Mouse (Mus musculus): ENCODE measurements around the gene Npnt. TPM values are rescaled to one million over a fixed set of nuclear protein-coding genes. Genes with fewer than 3 reads are reported as not detected.

Gene Npnt
- polyA plus RNA-seq, 1 experiment from 2014 or later = 27.8 TPM

DNA sequence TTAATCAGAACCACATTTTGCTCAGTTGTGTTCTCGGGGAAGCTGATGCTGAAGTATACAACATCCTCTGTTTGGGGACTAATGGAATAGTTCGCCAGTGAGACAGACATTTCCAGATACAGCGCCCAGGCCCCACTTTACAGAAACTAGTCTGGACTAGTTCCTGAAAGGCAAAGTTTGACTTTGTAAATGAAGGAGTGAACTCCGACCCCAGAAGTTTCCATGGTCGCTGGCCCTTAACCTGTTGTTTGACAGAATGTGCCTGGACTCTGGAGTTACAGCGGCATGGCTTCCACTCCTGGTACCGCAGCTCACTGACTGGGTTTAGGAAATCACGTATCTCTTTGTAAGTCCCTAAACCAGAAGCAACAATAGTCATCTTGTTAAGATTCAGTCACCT, 89.3 kb downstream of the Npnt start:
- Histone ChIP-seq H3K4me1 (replicated peaks) (no peaks in the 10 kb centered on the region), H3K36me3 (no peaks in the 10 kb centered on the region), H3K9ac (no peak overlapping the region), H3K4me3 (no peak overlapping the region), H3K9me3 (no peaks in the 10 kb centered on the region), H3K4me2 (no peak overlapping the region), H3K27me3 (no peaks in the 10 kb centered on the region), H3K27ac (no peak overlapping the region)
- WGBS = 87% methylated on average over 8 of the region's 8 CpGs
- ATAC-seq (ENCODE audit: low FRiP score) = no peak

DNA sequence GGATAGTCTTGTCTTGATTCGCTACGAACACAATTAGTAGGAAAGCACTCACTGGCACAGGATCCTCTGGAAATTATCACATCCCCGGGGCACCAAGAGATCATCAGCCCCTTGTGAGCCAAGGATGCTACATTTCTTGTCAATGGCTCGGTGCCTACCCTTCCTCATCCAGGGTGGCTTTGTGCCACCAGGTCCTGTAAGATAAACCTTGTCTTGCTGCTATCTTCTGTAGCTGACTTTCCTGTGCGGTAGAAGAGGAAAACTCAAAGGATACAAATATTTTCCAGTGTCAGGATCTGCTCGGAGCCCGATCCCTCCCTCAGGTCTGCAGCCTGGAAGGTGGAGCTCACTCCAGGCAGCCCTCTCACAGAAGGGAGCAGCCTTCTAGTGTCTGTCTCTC, 90.5 kb downstream of the Npnt start:
- ATAC-seq (ENCODE audit: low FRiP score) = no peak
- H3K27me3 ChIP-seq = no peaks in the 10 kb centered on the region
- 95% methylated on average over 7 of the region's 7 CpGs for WGBS

DNA sequence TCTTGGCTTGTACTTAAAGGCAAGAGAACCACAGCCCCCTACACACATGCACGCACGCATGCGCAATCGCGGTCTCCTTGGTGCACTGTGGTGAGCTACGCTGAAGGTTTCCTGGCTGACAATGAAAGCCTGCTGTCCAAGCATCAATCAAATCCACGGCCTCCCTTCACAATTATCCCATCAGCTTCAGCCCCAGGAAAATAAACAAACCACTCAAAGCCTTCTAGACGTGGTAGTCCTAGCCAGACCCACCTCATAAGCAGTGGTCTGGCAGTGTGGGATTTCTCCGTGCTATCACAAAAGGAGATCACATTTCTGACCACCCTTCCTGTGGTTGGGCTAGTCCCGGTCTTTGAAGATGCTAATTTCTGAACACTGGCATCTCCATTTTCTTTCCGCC, 91.2 kb downstream of the Npnt start:
- 62% methylated on average over 11 of the region's 11 CpGs for WGBS
- H3K9me3 ChIP-seq = no peaks in the 10 kb centered on the region
- no peaks in the 10 kb centered on the region for H3K27me3 ChIP-seq
- H3K4me1 ChIP-seq (replicated peaks) = no peaks in the 10 kb centered on the region
- no peak for ATAC-seq (ENCODE audit: low FRiP score)
- H3K36me3 ChIP-seq = no peaks in the 10 kb centered on the region
- no peak overlapping the region for H3K9ac ChIP-seq
- no peak overlapping the region for H3K4me2 ChIP-seq
- H3K27ac ChIP-seq = no peak overlapping the region
- H3K4me3 ChIP-seq = no peak overlapping the region

More for the DNA sequence above, 90.5 kb downstream of the Npnt start:
- Histone ChIP-seq H3K4me2 (no peak overlapping the region), H3K4me1 (replicated peaks) (no peaks in the 10 kb centered on the region), H3K4me3 (no peak overlapping the region), H3K27ac (no peak overlapping the region), H3K36me3 (no peaks in the 10 kb centered on the region), H3K9me3 (no peaks in the 10 kb centered on the region), H3K9ac (no peak overlapping the region)

DNA sequence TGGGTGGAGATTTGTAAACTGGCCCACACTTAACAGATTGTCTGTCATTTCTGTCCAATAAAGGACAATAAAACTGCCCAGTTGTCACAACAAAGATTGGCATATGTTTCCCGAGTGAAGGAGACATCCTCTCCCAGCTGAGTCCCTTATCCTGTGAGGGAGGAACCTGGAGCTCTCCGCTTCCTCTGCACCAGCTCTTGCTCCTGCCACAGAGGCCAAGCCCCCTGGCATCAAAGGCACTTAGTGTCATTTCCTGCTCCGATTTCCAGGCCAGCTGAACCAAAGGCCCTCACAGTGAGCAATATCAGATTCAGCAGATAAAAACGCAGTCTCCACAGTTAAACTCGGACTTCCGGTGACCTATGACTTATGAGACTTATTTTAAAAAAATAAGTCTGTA, 93.4 kb downstream of the Npnt start:
- Histone ChIP-seq H3K36me3 (no peaks in the 10 kb centered on the region), H3K9ac (no peak overlapping the region), H3K9me3 (no peaks in the 10 kb centered on the region), H3K4me2 (no peak overlapping the region), H3K27ac (no peak overlapping the region), H3K4me3 (no peak overlapping the region), H3K27me3 (no peaks in the 10 kb centered on the region), H3K4me1 (replicated peaks) (peaks cover 5% of the 10 kb centered on the region; the same call in 1 of the 2 replicates)
- ATAC-seq (ENCODE audit: low FRiP score) = no peak
- WGBS = 75% methylated on average over 6 of the region's 6 CpGs

DNA sequence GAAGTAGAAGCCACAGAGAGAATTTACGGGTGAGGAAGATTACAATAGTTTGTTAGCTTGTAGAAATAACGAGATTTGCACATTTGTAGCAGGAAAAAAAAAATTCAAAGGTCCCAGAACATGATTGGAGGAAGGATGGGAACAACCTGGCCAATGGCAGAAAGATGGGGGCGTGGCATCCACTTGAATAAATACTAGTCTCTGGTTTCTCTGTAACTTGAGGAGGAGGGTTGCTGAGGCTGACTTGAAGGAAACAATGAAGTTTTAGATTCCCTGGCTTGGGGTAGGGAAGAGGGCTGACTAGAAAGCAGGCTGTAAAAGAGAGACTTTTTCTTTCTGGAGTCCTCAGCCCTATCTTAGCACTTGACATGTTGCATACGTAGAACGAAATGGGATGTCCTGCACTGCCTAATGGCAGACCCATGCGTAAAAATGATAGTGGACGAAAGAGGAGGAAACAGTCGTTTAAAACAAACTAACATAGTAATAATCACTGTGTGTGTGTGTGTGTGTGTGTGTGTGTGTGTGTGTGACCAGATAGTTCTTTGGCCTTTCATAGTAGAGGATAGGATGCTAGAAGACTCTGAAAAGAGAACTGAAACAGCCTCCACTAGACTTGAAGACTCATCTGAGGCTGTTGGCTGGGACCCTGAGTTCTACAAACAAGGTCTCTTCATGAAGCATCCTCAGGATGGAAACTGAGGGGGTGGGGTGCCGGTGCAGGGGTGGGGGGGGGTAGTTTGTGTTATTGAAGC, 94.5 kb downstream of the Npnt start:
- no peak for ATAC-seq (ENCODE audit: low FRiP score)
- no peaks in the 10 kb centered on the region for H3K27me3 ChIP-seq
- no peak overlapping the region for H3K27ac ChIP-seq
- WGBS = 61% methylated on average over 9 of the region's 9 CpGs
- no peak overlapping the region for H3K4me3 ChIP-seq
- no peak overlapping the region for H3K9ac ChIP-seq
- peaks cover 5% of the 10 kb centered on the region; the same call in 1 of the 2 replicates for H3K4me1 ChIP-seq (replicated peaks)
- no peak overlapping the region for H3K4me2 ChIP-seq
- H3K36me3 ChIP-seq = no peaks in the 10 kb centered on the region
- no peaks in the 10 kb centered on the region for H3K9me3 ChIP-seq

DNA sequence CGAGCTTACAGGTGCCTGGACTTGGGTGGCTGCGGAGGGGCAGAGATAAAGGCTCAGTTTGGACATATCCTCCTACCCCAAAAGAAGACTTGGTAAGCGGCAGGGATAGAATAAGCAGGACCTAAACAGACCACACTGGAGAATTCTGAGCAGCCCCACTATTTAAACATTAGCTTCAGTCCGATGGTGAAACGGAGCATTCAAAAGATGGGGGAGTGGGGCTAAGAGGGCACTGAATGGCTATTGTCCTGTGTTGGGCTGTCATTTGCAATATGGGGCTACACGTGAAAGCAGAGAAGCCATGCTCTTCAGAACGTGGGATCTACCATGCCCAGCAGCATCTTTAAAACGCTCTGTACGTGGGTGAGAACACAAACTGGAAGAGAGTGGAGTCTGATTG, 95.8 kb downstream of the Npnt start:
- H3K27ac ChIP-seq = no peak overlapping the region
- H3K36me3 ChIP-seq = no peaks in the 10 kb centered on the region
- no peak overlapping the region for H3K4me3 ChIP-seq
- no peak for ATAC-seq (ENCODE audit: low FRiP score)
- no peak overlapping the region for H3K9ac ChIP-seq
- no peaks in the 10 kb centered on the region for H3K9me3 ChIP-seq
- WGBS = 84% methylated on average over 9 of the region's 9 CpGs
- H3K27me3 ChIP-seq = no peaks in the 10 kb centered on the region
- peaks cover 5% of the 10 kb centered on the region; the same call in 1 of the 2 replicates for H3K4me1 ChIP-seq (replicated peaks)
- H3K4me2 ChIP-seq = no peak overlapping the region

DNA sequence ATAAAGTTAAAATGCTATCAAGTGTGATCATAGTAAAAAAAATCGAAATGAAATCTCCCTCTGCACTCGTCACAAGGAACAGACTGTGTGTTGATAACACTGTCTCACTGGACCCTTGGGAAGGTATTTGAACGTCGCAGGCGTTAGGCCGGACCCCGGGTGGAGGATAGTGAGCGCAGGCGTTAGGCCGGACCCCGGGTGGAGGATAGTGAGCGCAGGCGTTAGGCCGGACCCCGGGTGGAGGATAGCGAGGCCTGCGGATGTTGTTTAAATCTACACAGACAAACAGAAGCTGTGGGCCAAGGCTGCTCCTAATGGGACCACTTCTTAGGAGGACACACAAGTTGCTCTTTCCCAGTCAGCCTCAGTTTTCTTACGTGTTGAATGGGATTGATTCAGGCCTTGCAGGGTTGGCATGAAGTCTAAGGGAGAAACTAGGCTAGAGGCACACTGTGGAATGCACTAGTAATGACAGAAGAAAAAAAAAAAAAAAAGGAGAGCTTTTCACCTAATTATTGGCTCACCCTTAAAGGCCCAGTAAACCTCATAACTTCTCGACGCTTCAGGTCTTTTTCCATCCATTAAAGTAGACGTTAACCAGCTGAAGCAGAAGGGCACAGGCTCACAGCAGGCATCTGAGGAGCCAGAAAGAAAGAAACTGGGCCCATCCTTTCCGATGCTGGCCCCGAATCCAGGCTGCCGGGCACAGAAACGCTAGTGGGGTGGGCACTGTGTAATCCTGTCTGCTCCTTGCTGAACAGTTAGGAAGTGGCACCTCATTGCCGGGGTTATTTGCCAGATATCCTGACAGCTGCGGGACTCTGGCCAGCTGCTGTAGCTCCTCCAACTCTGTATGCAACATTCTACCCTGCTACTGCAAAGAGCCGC, 98.0 kb downstream of the Npnt start:
- Histone ChIP-seq H3K9ac (no peak overlapping the region), H3K27ac (no peak overlapping the region), H3K4me2 (no peak overlapping the region), H3K9me3 (no peaks in the 10 kb centered on the region), H3K4me3 (no peak overlapping the region), H3K27me3 (no peaks in the 10 kb centered on the region), H3K4me1 (replicated peaks) (peaks cover 5% of the 10 kb centered on the region; the same call in 1 of the 2 replicates), H3K36me3 (no peaks in the 10 kb centered on the region)
- 0 out of 2 replicates have a peak, but pooled peaks have one; percentile 29 for ATAC-seq (ENCODE audit: low FRiP score)
- WGBS = 76% methylated on average over 28 of the region's 28 CpGs

DNA sequence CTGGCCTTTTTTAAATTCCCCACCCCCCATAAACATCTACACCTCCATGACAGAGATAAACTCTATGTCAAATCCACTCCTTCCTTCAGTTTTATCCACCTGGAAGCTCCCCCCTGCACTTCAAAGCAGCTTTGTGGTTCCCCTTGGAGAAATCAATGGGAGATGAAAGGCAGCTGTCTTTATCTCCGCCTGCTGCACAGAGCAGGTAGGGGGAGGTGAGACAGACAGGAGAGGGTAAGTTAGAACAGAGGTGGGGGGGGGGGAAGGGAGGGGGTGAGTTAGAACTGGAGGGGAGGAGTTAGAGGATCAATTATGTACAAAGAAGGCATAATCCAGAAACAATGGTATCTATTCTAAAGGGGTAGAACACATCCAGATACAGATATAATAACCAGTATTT, 98.7 kb downstream of the Npnt start:
- H3K9me3 ChIP-seq = no peaks in the 10 kb centered on the region
- peak; percentile 44; the same call in 1 of the 2 replicates for ATAC-seq (ENCODE audit: low FRiP score)
- no peak overlapping the region for H3K27ac ChIP-seq
- no peak overlapping the region for H3K9ac ChIP-seq
- no peak overlapping the region for H3K4me2 ChIP-seq
- WGBS = 71% methylated on average over 1 of the region's 1 CpGs
- H3K27me3 ChIP-seq = no peaks in the 10 kb centered on the region
- no peaks in the 10 kb centered on the region for H3K36me3 ChIP-seq
- H3K4me3 ChIP-seq = no peak overlapping the region
- peaks cover 5% of the 10 kb centered on the region; the same call in 1 of the 2 replicates for H3K4me1 ChIP-seq (replicated peaks)

DNA sequence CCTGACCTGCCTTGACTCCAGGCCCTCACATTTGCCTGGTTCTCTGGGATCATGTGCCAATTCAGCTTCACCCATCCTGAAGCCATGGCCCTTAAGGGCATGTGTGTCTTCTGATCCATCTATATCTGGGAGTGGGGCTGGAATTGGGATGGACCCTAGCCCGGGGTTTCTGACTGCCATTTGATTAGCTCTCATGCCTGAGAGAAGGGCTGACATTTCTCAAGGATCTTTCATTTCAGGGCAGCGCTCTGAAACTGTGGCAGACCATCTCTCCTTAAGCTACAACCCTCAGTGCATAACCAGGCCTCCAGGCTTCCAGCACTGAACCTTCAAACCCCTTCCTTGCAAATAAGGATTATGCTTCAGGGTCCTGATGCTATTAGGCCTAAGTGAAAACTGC, 99.7 kb downstream of the Npnt start:
- 80% methylated on average over 2 of the region's 2 CpGs for WGBS
- H3K27ac ChIP-seq = no peak overlapping the region
- no peak for ATAC-seq (ENCODE audit: low FRiP score)
- no peak overlapping the region for H3K4me3 ChIP-seq
- H3K4me1 ChIP-seq (replicated peaks) = peaks cover 5% of the 10 kb centered on the region; the same call in 1 of the 2 replicates
- H3K9ac ChIP-seq = no peak overlapping the region
- H3K27me3 ChIP-seq = no peaks in the 10 kb centered on the region
- H3K4me2 ChIP-seq = no peak overlapping the region
- no peaks in the 10 kb centered on the region for H3K36me3 ChIP-seq
- H3K9me3 ChIP-seq = no peaks in the 10 kb centered on the region

DNA sequence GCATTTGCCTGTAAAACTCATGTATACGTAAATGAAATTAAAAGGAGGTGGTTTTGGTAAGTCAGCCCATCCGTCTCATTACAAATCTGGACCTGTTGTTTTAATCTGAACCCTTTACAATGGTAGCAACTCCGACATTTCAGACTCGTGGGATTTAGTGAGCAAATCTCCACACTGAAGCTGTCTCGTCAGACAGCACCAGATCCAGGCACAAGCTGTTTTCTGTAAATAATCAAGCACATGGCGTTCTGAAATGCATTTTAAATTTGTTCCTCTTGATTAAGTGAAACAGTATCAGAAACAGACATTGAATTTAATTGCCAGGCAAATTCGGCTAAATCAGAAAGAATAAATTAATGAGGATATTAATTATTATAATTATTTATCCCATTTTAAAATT, 100.4 kb downstream of the Npnt start:
- H3K36me3 ChIP-seq = no peaks in the 10 kb centered on the region
- WGBS = 76% methylated on average over 7 of the region's 7 CpGs
- H3K4me1 ChIP-seq (replicated peaks) = peaks cover 5% of the 10 kb centered on the region; the same call in 1 of the 2 replicates
- no peak overlapping the region for H3K9ac ChIP-seq
- no peak overlapping the region for H3K4me2 ChIP-seq
- no peak for ATAC-seq (ENCODE audit: low FRiP score)
- H3K27ac ChIP-seq = no peak overlapping the region
- no peaks in the 10 kb centered on the region for H3K9me3 ChIP-seq
- H3K4me3 ChIP-seq = no peak overlapping the region
- no peaks in the 10 kb centered on the region for H3K27me3 ChIP-seq

DNA sequence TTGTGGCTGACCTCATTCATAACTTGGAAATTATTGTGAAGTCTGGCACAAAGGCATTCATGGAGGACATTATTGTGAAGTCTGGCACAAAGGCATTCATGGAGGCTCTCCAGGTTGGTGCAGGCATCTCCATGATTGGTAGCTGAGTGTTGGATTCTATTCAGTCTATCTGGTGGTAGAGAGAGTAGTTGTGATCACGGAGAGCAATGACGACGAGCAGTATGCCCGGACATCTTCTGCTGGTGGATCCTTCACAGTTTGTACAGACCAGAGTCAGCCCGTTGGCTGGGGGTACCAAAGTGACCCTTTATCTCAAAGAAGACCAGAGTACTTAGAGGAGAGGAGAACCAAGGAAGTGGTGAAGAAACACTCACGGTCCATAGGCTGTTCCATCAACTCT, 107.4 kb downstream of the Npnt start:
- no peak for ATAC-seq (ENCODE audit: low FRiP score)
- WGBS = 95% methylated on average over 6 of the region's 6 CpGs
- H3K27me3 ChIP-seq = no peaks in the 10 kb centered on the region
- no peak overlapping the region for H3K9ac ChIP-seq
- H3K4me2 ChIP-seq = no peak overlapping the region
- peaks cover 42% of the 10 kb centered on the region for H3K36me3 ChIP-seq
- H3K4me1 ChIP-seq (replicated peaks) = no peaks in the 10 kb centered on the region
- H3K4me3 ChIP-seq = no peak overlapping the region
- H3K27ac ChIP-seq = no peak overlapping the region
- H3K9me3 ChIP-seq = no peaks in the 10 kb centered on the region

DNA sequence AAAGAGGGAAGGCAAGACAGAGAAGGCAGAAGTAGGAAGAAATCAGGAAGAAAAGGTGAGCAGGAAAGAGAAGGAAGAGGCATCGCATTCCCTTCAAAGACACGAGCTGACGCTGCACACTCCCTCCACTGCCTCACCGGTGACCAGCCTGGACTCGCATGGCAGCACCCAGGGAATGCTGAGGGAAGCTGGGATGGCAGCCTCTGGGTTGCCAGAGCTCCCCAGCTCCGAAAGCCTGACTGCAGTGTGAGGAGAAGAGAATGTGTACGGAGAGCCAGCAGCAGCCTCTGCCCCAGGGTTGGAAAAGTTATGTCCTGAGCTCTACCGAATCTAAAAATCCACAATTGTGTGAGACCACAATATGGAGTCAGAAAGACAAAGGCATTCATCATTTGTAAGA, 110.6 kb downstream of the Npnt start:
- no peak overlapping the region for H3K4me3 ChIP-seq
- WGBS = 90% methylated on average over 8 of the region's 8 CpGs
- H3K4me1 ChIP-seq (replicated peaks) = no peaks in the 10 kb centered on the region
- H3K36me3 ChIP-seq = peaks cover 58% of the 10 kb centered on the region
- no peak overlapping the region for H3K9ac ChIP-seq
- no peaks in the 10 kb centered on the region for H3K27me3 ChIP-seq
- no peak for ATAC-seq (ENCODE audit: low FRiP score)
- no peaks in the 10 kb centered on the region for H3K9me3 ChIP-seq
- H3K4me2 ChIP-seq = no peak overlapping the region
- no peak overlapping the region for H3K27ac ChIP-seq
